Mouse (Mus musculus) olfactory bulb, adult 2 months (tissue): ENCODE results near the gene Lgi1. TPM values are rescaled to one million over a fixed set of nuclear protein-coding genes. Genes with fewer than 3 reads are reported as not detected.

Experiments used
- H3K27ac ChIP-seq: fragments of 200-500 bp; 2 replicates; pipeline ENCODE4 v1.5.1; 2012; ENCODE audit warnings: low read depth, low read length; ENCODE audit not compliant: insufficient read depth
- H3K4me1 ChIP-seq: fragments of 200-500 bp; 2 replicates; pipeline ENCODE4 v1.6.1; 2012; ENCODE audit warnings: low read length; ENCODE audit not compliant: control insufficient read depth, insufficient read depth
- H3K4me3 ChIP-seq: fragments of 200-500 bp; 2 replicates; pipeline ENCODE4 v1.5.1; 2012; ENCODE audit warnings: mild to moderate bottlenecking, low read depth, low read length, moderate library complexity; ENCODE audit not compliant: insufficient read depth
- CTCF ChIP-seq: fragments of 200-500 bp; IDR thresholded peaks from 2 replicates; pipeline ENCODE4 v1.5.1; 2012; ENCODE audit warnings: low read depth, mild to moderate bottlenecking, low read length, moderate library complexity; ENCODE audit not compliant: insufficient read depth
- POLR2A ChIP-seq: fragments of 200-500 bp; IDR thresholded peaks from 2 replicates; pipeline ENCODE4 v1.6.1; 2012; ENCODE audit warnings: mild to moderate bottlenecking, low read depth, low read length, moderate library complexity; ENCODE audit not compliant: insufficient read depth
- WGBS: fragments of 180-500 bp; shearing (Covaris S2); methylation state at CpG from one replicate; pipeline ENCODE4 v1.1.7; 2018; 5-methylcytosine and 5-hydroxymethylcytosine counted together
- polyA plus RNA-seq: library from polyadenylated mRNA; stranded (reverse); fragments of >200 nt; gene quantifications from 2 replicates; pipeline ENCODE4 v1.2.4, GENCODE M21; 2012; ENCODE audit warnings: low replicate concordance; ENCODE audit not compliant: missing spikeins, insufficient read depth, insufficient read length

The Lgi1 gene
- polyA plus RNA-seq, 1 experiment, result not detected

DNA sequence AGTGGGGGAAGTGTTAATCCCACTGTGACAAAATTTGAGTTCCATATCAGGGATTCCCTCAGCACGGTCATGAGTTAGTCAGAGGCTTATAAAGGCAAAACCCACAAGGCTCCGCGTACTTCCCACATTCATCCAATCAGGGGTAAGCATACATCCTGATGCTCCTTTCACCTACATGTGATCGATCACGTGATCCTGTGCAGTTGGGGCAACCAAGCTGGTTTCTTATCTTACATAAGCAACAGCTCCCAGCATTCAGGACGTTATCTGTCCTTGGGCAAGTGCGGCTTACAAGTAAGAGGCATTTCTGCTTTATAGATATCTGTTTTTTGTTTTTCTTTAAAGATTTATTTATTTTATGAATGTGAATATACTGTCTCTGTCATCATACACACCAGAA lies 63.7 kb downstream of the Lgi1 start:
- H3K4me3 ChIP-seq, result no peak overlapping the region
- no peak overlapping the region for H3K27ac ChIP-seq
- no peak for TF ChIP-seq POLR2A
- WGBS, result 95% methylated on average over 7 of the region's 7 CpGs
- H3K4me1 ChIP-seq, result peaks cover 2% of the 10 kb centered on the region; the same call in 1 of the 2 replicates

DNA sequence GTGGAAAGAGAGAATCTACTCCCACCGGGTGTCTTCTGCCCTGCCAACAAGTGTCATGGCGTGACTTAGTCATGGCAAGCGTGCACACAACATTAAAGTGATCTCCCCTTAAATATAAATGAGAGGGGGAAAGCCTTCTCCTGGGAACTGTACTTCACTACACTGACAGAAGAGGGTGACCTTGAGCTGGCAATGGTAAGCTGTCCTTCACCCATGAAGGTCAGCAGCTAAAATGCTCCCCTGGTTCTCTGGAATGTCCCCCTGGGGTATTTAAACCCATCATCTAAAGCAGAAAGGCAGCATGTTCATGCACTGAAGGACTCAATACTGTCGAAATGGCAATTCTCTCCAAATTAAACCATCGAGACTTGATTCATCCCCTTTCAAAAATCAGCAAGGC lies 64.9 kb downstream of the Lgi1 start:
- Histone ChIP-seq H3K4me3 (no peak overlapping the region), H3K4me1 (peaks cover under 1% of the 10 kb centered on the region; the same call in 1 of the 2 replicates), H3K27ac (no peak overlapping the region)
- WGBS, result 88% methylated on average over 5 of the region's 5 CpGs
- TF ChIP-seq CTCF (no peak), POLR2A (no peak)

DNA sequence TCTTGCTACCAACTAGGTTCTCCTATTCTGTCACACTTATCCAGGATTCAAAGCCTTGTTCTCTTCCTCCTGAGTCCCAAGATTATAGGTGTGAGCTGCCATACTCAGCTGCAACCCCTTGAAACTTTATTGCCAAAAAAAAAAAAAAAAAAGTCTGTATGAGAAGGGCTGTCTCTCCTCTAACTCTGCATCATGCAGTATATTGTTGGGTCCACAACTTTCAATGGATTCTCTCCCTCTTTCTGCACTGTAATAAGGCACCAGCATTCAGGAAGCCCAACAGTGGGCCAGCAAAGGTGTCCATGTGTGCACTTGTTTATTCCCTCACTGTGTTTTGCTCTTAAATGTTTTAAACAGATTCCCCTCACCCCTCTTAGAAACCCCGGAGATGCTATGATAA lies 66.7 kb downstream of the Lgi1 start:
- 63% methylated on average over 1 of the region's 1 CpGs for WGBS
- H3K4me1 ChIP-seq, result no peaks in the 10 kb centered on the region
- TF ChIP-seq CTCF (no peak), POLR2A (no peak)

DNA sequence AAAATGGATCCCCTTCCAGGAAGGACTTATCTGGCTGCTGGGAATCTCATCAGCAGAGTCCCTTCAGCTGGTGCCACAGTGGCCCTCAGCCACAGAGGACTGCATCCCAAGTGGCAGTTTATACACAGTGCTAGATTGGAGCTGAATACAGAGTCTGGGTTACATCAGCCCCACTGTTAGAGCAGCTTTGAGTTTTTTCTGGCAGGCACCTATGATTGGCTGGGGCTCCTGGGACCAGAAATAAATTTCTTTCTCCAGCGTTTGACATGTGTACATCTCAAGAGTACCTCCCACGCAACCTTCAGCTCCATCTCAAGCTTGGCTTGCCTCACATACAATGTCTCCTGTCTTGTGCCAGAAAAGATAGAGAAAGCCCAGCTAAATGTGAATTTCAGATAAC lies 67.9 kb downstream of the Lgi1 start:
- Histone ChIP-seq H3K4me1 (no peaks in the 10 kb centered on the region), H3K4me3 (no peak overlapping the region), H3K27ac (no peak overlapping the region)
- TF ChIP-seq CTCF (no peak), POLR2A (no peak)
- 49% methylated on average over 2 of the region's 2 CpGs for WGBS

More for the DNA sequence above, 66.7 kb downstream of the Lgi1 start:
- no peak overlapping the region for H3K27ac ChIP-seq
- no peak overlapping the region for H3K4me3 ChIP-seq

DNA sequence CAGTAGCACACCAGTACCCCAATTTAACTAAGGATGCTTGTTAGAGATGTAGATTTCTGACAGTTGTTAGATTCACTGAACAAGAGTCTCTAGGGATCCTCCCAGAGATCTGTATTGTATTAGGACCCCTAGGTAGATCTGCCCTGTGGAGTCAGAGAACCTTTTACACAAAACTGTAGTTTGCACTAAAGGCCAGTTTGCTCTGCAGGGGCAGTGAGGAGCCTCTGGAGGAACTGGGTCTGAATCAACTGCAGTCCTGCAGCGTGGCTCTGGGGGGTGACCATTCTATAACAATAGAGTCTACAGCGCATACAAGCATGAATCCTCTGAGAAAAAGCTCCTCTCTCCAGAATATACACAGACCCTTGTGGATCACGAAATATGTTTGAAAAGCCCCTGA lies 68.5 kb downstream of the Lgi1 start:
- 74% methylated on average over 3 of the region's 3 CpGs for WGBS

DNA sequence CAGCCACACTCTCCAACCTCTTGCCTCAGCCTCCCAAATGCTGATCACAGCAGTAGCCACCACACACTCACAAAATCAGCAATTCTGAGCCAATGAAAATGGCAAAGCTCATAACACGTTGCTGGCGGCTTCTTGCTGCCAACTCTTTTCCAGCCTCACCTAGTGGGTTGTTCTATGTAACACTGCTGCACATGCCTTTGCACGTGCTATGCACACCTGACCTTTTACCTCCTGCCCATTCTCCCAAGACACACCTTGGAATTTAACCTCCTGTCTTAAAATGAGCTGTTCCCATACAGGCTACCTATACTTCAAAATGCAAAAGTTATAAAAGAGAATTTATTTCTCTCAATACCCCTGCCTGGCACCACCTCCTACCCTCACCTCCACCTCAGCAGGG lies 72.2 kb downstream of the Lgi1 start:
- 87% methylated on average over 3 of the region's 3 CpGs for WGBS
- TF ChIP-seq POLR2A (no peak), CTCF (no peak)
- no peak overlapping the region for H3K27ac ChIP-seq
- no peak overlapping the region for H3K4me3 ChIP-seq
- no peaks in the 10 kb centered on the region for H3K4me1 ChIP-seq

More for the DNA sequence above, 68.5 kb downstream of the Lgi1 start:
- H3K27ac ChIP-seq, result no peak overlapping the region
- H3K4me3 ChIP-seq, result no peak overlapping the region
- no peaks in the 10 kb centered on the region for H3K4me1 ChIP-seq
- TF ChIP-seq CTCF, result no peak
- TF ChIP-seq POLR2A, result no peak

DNA sequence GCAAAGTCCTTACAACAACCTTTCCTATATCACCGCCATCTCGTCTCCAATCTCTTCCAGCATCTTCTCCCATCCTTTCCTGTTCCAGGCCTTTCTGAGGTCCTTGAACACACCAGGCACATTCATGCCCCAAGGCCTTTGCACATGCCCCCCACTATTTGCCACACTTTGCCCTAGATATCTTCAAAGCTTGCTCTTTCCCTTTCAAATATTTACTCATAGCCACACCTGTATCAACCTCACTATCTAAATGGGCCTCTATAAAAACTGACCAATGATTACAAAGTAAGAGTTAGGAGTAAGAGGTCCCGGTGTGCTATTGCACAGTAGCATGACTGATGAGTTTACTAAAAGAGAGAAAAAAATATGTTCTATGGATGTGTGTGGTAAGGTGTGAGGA lies 73.0 kb downstream of the Lgi1 start:
- TF ChIP-seq CTCF, result no peak
- TF ChIP-seq POLR2A, result no peak
- Histone ChIP-seq H3K27ac (no peak overlapping the region), H3K4me1 (no peaks in the 10 kb centered on the region), H3K4me3 (no peak overlapping the region)
- WGBS, result 92% methylated on average over 3 of the region's 3 CpGs

GRCm38 (mm10) chr19:38339734-38340133 lies 75.4 kb downstream of the Lgi1 start:
- TF ChIP-seq POLR2A (no peak), CTCF (no peak)
- Histone ChIP-seq H3K27ac (no peak overlapping the region), H3K4me3 (no peak overlapping the region), H3K4me1 (no peaks in the 10 kb centered on the region)
- 77% methylated on average over 3 of the region's 3 CpGs for WGBS

GRCm38 (mm10) chr19:38343246-38343645 lies 78.9 kb downstream of the Lgi1 start:
- no peak overlapping the region for H3K27ac ChIP-seq
- WGBS, result 57% methylated on average over 1 of the region's 1 CpGs
- H3K4me1 ChIP-seq, result peaks cover 2% of the 10 kb centered on the region
- TF ChIP-seq CTCF (no peak), POLR2A (no peak)
- H3K4me3 ChIP-seq, result no peak overlapping the region

GRCm38 (mm10) chr19:38348271-38349012 lies 84.1 kb downstream of the Lgi1 start:
- WGBS, result 13% methylated on average over 13 of the region's 13 CpGs
- H3K4me3 ChIP-seq, result no peak overlapping the region
- H3K27ac ChIP-seq, result no peak overlapping the region

More at GRCm38 (mm10) chr19:38348271-38349012, 84.1 kb downstream of the Lgi1 start:
- H3K4me1 ChIP-seq, result peaks cover 2% of the 10 kb centered on the region
- TF ChIP-seq POLR2A (no peak), CTCF (no peak)
